Mouse (Mus musculus) midbrain, embryonic 15.5 days (tissue): ENCODE measurements around the gene Ugt1a10. TPM values are rescaled to one million over a fixed set of nuclear protein-coding genes. Genes with fewer than 3 reads are reported as not detected.
"Not testable (repeated sequence)": the region's sequence is repeated elsewhere in the genome, so short reads cannot be mapped to it uniquely, and the experiment has no call there.

Source experiments
- ATAC-seq: fragments of 200-750 bp; cut with Nextera tagmentation; replicated peaks from 2 replicates; pipeline ENCODE4 v1.8.0; 2017; ENCODE audit warnings: moderate TSS enrichment
- H3K27ac ChIP-seq: fragments of 300-500 bp; sonication (generic); 2 replicates; pipeline ENCODE4 v1.5.1; 2015; ENCODE audit warnings: mild to moderate bottlenecking, inconsistent platforms
- H3K27me3 ChIP-seq: fragments of 300-500 bp; sonication (generic); replicated peaks from 2 replicates; pipeline ENCODE4 v1.6.1; 2015; ENCODE audit warnings: inconsistent platforms
- H3K36me3 ChIP-seq: fragments of 300-500 bp; sonication (generic); replicated peaks from 2 replicates; pipeline ENCODE4 v1.6.1; 2015; ENCODE audit warnings: inconsistent platforms
- H3K4me1 ChIP-seq: fragments of 300-500 bp; sonication (generic); 2 replicates; pipeline ENCODE4 v1.6.1; 2015; ENCODE audit warnings: inconsistent platforms
- H3K4me2 ChIP-seq: fragments of 300-500 bp; sonication (generic); 2 replicates; pipeline ENCODE4 v1.6.1; 2015; ENCODE audit warnings: inconsistent platforms, mild to moderate bottlenecking, moderate library complexity
- H3K4me3 ChIP-seq: fragments of 300-500 bp; sonication (generic); 2 replicates; pipeline ENCODE4 v1.5.1; 2015; ENCODE audit warnings: mild to moderate bottlenecking, inconsistent platforms
- H3K9ac ChIP-seq: fragments of 300-500 bp; sonication (generic); 2 replicates; pipeline ENCODE4 v1.6.1; 2015; ENCODE audit warnings: mild to moderate bottlenecking, inconsistent platforms
- H3K9me3 ChIP-seq: fragments of 300-500 bp; sonication (generic); 2 replicates; pipeline ENCODE4 v1.6.1; 2016; ENCODE audit warnings: inconsistent platforms
- WGBS: fragments of 180-500 bp; shearing (Covaris S2); methylation state at CpG from one replicate; pipeline ENCODE4 v1.1.7; 2015; ENCODE audit warnings: mixed read lengths; 5-methylcytosine and 5-hydroxymethylcytosine counted together
- polyA plus RNA-seq: library from polyadenylated mRNA; unstranded; fragments of >200 nt; fragmentation: Nextera tagmentation; extraction: Ambion mirVana; gene quantifications from 2 replicates; pipeline ENCODE4 v1.2.1, GENCODE M21; 2015

The Ugt1a10 gene
- polyA plus RNA-seq, 1 experiment from 2014 or later, result not detected

DNA sequence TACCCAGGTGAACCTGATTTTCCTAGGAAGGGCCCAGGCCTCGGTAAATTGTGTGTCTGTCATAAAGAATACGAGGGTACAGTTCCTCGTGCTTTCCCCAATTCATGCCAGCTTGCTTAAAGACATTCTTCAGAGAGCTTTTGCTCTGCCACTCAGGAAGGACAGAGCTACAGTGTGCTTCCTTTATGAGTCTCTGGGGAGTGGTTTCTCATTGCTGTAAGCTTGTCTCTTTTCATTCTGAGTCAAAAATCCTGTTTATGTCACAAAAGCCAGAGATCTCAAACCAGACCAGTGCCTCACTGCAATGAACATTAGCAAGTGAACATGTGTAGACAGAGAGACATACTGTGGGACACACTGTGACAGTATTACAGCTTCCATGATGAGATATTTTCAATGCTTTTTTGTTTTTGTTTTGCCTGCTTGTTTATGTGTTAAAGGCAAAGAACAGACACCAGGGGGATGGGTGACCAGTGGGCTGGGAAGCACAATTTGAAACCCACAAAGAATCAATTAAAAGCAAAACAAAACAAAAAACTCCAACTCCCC, 78.8 kb downstream of the Ugt1a10 start:
- Histone ChIP-seq H3K4me3 (no peak overlapping the region), H3K9ac (no peak overlapping the region), H3K4me1 (peaks cover 7% of the 10 kb centered on the region; the same call in 1 of the 2 replicates), H3K36me3 (no peaks in the 10 kb centered on the region), H3K27ac (0 out of 2 replicates have a peak overlapping the region, but pooled peaks have one; percentile 42), H3K4me2 (no peak overlapping the region), H3K9me3 (no peaks in the 10 kb centered on the region), H3K27me3 (no peaks in the 10 kb centered on the region)
- 43% methylated on average over 3 of the region's 3 CpGs for WGBS
- no peak for ATAC-seq

DNA sequence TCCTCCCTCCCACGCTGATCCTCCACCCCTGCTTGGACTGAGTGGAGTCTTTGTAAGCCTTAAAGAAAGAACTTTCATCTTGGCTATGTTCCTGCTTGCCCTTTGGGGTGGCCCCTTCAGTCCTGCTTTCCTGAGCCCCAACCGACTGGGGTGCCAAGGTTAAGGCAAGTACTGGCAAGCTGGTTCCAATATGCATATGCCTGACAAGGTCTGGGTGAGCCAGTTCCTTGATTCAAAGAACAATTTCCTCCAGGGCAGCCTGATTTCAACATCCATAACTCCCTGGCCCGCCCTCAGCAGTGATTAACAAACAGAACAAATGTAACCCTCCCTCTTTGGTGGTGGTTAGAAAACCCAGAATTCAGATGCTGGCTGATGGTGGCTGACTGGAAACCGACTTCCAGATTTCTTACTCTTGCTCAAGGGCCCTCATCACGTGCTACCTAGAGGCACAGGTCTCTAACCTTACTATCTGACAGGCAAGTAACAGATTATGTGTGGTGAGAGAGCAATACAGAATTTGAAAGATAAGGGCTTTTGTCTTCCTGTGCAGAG, 79.3 kb downstream of the Ugt1a10 start, which contains the start of gene Ugt1a6a:
Gene Ugt1a6a (plus strand): TSS at position 353 of the 555 bp plus-strand sequence.
- ATAC-seq, result not testable (repeated sequence)
- 0 out of 2 replicates have a peak within 1 kb of the TSS, but pooled peaks have one; percentile 42 for H3K27ac ChIP-seq
- WGBS, result 48% methylated on average over 5 of the region's 5 CpGs

DNA sequence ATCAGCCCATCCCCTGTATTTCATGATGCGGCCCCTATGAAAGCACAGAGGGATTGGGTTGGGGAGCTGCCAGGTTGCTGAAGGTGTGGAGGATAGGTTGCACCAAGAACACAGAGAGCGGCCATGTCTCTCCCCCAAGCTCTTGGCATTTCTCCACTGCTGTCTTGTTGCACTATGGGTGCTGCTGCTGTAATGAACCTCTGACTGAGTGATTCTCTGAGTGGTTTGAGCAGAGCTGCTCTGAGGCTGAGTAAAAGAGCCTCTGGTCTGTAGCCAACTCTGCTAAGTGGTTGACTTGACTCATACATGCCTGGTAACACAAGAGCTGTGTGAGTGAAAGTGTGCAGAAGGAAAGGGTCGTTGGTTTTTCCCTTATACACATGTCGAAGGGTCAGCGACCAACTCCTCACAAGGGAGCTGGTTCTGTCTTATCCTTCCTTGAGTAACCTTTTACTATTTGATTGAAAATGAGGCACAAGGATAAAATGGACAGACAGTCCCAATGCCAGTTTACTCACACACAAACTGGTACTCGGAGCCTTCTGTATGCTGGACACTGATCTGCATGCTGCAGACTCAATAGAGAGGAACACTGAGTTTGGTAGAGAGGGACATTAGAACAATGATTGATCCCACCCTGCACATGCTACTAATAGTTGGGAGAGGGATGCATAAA, 80.2 kb downstream of the Ugt1a10 start:
- H3K4me2 ChIP-seq, H3K27ac ChIP-seq, ATAC-seq, H3K4me3 ChIP-seq, H3K4me1 ChIP-seq, H3K27me3 ChIP-seq, H3K36me3 ChIP-seq, H3K9me3 ChIP-seq, H3K9ac ChIP-seq: not testable (repeated sequence)
- WGBS, result 94% methylated on average over 5 of the region's 6 CpGs

More for the DNA sequence above, 79.3 kb downstream of the Ugt1a10 start, which contains the start of gene Ugt1a6a:
- not testable (repeated sequence) for H3K9ac ChIP-seq, H3K4me1 ChIP-seq, H3K36me3 ChIP-seq, H3K27me3 ChIP-seq, H3K4me3 ChIP-seq, H3K4me2 ChIP-seq, H3K9me3 ChIP-seq

DNA sequence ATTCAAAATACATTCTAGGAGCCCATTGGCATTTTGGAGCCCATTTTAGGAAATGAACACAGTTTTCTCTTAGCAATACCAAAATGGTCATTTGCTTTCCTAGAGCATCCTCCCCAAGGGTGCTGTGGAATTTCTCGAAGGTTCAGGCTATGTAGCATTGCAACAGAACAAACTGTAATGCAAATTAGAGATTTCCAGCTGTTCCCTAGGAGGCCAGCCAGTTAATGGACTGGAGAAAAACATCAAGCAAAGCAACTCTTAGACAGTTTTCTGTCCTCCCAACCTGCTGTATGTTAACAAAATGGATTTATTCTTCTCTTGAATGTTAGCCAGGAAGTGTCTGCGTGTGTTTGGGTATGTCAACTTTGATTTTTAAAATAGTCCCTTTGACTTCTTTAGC, 81.5 kb downstream of the Ugt1a10 start:
- H3K9me3 ChIP-seq, result no peaks in the 10 kb centered on the region
- H3K27ac ChIP-seq, result no peak overlapping the region
- no peak overlapping the region for H3K9ac ChIP-seq
- WGBS, result 67% methylated on average over 2 of the region's 2 CpGs
- no peak overlapping the region for H3K4me2 ChIP-seq
- no peak overlapping the region for H3K4me3 ChIP-seq
- H3K27me3 ChIP-seq, result no peaks in the 10 kb centered on the region
- ATAC-seq, result no peak
- no peaks in the 10 kb centered on the region for H3K36me3 ChIP-seq
- peaks cover 7% of the 10 kb centered on the region; the same call in 1 of the 2 replicates for H3K4me1 ChIP-seq

DNA sequence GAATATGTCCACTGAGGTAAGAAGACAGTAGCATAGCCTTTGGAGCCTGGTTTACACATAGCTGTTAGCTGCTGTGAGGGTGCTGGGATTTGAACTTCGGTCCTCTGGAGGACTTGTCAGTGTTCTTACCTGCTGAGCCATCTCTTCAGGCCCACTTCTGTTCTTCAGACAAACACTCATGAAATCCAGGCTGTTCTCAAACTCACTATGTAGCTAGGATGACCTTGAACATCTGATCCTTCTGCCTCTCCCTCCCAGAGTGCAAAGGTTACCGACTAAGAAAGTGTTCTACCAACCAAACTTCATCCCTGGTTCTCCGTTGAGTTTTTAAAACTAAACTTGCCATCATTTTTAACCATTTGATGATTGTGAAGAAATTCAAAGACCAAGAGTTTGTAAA, 82.1 kb downstream of the Ugt1a10 start:
- no peaks in the 10 kb centered on the region for H3K27me3 ChIP-seq
- no peak overlapping the region for H3K9ac ChIP-seq
- no peak for ATAC-seq
- no peaks in the 10 kb centered on the region for H3K9me3 ChIP-seq
- H3K4me1 ChIP-seq, result peaks cover 7% of the 10 kb centered on the region; the same call in 1 of the 2 replicates
- 92% methylated on average over 3 of the region's 3 CpGs for WGBS
- H3K4me3 ChIP-seq, result no peak overlapping the region
- no peak overlapping the region for H3K27ac ChIP-seq
- no peaks in the 10 kb centered on the region for H3K36me3 ChIP-seq
- H3K4me2 ChIP-seq, result no peak overlapping the region

DNA sequence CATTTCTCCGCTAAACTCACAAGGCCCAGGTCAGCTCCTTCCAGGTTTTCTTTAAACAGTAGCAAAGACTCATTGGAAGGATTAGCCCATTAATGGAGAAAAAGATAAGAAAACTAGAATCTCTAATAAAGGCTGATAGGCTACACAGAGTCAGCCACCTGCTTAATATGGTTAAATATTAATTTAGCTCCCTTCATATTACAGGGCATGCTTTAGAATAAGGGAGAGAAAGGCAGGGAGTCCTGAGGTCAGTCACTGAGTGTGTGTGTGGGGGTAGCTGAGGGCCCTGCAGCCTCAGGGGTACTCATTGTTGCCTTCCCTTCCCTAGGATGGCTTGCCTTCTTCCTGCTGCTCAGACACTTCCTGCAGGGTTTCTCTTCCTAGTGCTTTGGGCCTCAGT, 83.0 kb downstream of the Ugt1a10 start:
- no peak for ATAC-seq
- peaks cover 7% of the 10 kb centered on the region; the same call in 1 of the 2 replicates for H3K4me1 ChIP-seq
- H3K9me3 ChIP-seq, result no peaks in the 10 kb centered on the region
- H3K27ac ChIP-seq, result no peak overlapping the region
- no peak overlapping the region for H3K4me2 ChIP-seq
- no peak overlapping the region for H3K9ac ChIP-seq
- H3K4me3 ChIP-seq, result no peak overlapping the region
- no peaks in the 10 kb centered on the region for H3K27me3 ChIP-seq
- 90% methylated on average over 1 of the region's 1 CpGs for WGBS
- H3K36me3 ChIP-seq, result no peaks in the 10 kb centered on the region

DNA sequence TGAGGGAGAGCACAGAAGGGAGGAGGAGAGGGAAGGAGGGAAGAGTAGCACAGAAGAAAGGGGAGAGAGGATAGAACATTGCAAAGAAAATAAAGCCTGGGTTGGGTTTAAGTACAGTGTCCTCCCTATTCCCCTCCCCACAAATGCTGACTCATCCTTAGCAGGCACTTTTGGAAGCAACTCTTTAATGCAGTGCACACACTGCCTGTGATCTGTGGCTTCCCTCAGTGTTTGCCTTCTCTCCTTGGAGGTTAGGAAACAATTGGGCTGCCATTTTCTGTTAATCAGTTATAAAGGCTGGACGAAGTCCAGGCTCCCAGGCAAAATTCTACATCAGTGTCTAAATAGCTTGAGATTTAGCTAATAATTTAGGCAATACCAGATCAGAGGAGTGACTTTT, 85.3 kb downstream of the Ugt1a10 start:
- not testable (repeated sequence) for ATAC-seq, H3K9ac ChIP-seq, H3K27me3 ChIP-seq, H3K27ac ChIP-seq, H3K4me2 ChIP-seq, H3K4me3 ChIP-seq, H3K4me1 ChIP-seq, H3K9me3 ChIP-seq, H3K36me3 ChIP-seq
- whole genome bisulfite sequencing, result 55% methylated on average over 1 of the region's 1 CpGs

DNA sequence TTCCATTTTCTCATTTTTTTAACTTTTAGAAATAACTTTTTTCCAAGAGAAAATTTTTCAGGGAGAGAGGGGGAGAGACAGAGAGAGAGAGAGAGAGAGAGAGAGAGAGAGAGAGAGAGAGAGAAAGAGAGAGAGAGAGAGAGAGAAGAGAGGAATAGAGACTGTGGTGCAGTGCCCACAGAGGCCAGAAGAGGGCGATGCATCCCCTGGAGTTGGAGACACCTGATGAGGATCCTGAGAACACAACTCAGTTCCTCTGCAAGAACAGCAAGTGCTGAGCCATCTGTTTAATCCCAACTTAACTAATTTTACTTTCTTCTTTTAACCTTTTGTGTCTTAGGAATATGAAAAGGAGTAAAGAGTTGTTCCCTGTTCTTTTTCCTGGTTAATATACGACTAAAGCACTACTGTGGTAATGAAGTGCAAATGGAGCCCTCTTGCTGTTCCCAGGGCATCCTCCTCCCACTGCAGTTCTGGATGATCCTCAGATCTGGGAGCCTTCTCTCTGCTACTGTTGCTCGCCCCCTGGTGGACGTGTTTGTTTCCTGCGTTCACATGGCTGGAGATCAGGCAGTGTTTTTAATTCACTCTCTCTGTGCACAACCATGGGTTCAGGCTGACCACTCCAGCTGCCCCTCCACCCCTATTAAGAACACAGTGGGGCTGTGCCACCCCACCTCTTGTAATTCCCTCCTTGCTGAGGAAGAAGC, 88.9 kb downstream of the Ugt1a10 start:
- not testable (repeated sequence) for H3K9me3 ChIP-seq, H3K27me3 ChIP-seq, ATAC-seq, H3K4me1 ChIP-seq, H3K4me2 ChIP-seq, H3K9ac ChIP-seq, H3K4me3 ChIP-seq, H3K27ac ChIP-seq, H3K36me3 ChIP-seq
- WGBS, result 1% methylated on average over 5 of the region's 5 CpGs

DNA sequence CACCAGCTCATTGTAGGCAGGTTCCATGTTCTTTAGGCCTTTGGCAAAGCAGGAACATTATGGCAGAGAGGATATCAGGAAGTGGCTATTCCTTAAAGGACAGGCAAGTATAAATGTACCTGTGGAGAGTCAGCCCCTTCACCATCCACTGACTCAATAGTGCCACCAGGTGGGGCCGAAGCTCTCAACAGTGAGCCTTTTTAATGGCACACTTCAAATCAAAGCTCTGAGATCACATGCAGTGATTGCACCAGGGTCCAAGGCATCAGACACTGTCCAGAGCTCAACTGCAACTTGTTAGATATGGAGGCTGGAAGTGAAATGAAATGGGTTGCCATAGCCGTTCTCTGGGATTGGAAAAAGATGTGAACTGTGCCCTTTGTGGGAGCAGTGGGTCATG, 90.1 kb downstream of the Ugt1a10 start:
- H3K4me3 ChIP-seq, H3K36me3 ChIP-seq, H3K9me3 ChIP-seq, ATAC-seq, H3K4me1 ChIP-seq, H3K27ac ChIP-seq, H3K9ac ChIP-seq, H3K27me3 ChIP-seq, H3K4me2 ChIP-seq: not testable (repeated sequence)
- WGBS, result 78% methylated on average over 2 of the region's 2 CpGs

DNA sequence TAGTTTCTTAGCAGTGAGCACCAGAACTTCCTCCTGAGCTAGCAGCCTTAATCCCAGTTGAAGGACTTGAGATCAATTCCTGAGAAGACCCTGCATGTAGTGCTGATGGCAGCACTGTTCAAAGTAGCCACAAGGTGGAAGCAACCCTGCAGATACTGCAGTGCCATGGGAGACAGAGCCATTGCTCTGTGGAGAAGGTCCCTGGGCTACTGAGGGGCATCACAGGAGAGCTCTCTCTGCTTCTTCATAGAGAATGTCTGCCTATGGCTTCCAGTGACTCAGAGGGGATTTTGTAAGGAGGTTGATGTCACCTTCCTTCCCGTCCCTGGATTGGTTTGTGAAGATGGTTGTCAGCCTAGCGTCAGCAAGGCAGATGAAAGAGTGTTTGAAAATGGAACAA, 94.9 kb downstream of the Ugt1a10 start:
- H3K27me3 ChIP-seq, H3K4me2 ChIP-seq, H3K9ac ChIP-seq, H3K4me1 ChIP-seq, H3K36me3 ChIP-seq, H3K27ac ChIP-seq, ATAC-seq, H3K9me3 ChIP-seq, H3K4me3 ChIP-seq: not testable (repeated sequence)
- WGBS, result 75% methylated on average over 2 of the region's 2 CpGs

DNA sequence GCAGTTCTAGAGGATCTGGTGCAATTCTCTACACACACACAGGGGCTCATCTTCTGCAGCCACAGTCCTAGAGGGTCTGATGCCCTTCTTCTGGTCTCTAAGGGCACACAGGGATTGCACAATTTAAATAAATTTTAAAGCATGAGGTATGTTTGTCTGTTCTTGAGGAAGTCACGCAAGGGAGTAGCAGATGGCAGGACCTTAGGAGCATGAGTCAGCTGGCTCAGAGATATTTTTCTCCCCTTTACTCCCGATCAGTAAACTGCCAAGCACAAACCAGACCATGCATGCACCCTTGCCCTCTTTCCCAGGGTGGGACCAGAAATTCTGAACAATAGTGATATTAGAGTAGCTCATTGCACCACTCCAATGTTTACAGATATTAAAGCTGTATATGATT, 103.2 kb downstream of the Ugt1a10 start:
- Histone ChIP-seq H3K4me2 (no peak overlapping the region), H3K36me3 (no peaks in the 10 kb centered on the region), H3K27ac (no peak overlapping the region), H3K9ac (no peak overlapping the region), H3K9me3 (no peaks in the 10 kb centered on the region), H3K4me1 (no peaks in the 10 kb centered on the region), H3K27me3 (no peaks in the 10 kb centered on the region), H3K4me3 (no peak overlapping the region)
- ATAC-seq, result no peak
- WGBS, result 82% methylated on average over 2 of the region's 2 CpGs

DNA sequence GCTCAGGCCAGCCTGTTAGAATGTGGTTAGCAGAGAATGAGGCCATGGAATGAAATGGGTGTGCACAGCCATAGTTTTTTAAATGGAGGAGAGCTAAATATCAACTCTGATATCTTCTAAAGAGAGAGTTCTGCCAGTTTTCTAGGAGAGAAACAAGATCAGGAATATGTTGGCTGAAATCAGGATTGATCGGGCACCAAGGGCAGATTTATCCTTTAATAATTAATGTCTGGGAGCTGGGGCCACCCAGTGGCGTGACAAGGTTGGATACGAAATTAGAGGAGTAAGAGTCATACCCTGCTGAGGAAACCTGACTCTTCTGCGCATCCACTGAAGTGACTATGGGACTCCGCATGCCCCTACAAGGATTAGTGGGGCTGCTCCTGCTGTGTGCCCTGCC, 110.5 kb downstream of the Ugt1a10 start, which contains the start of gene Ugt1a5:
Gene Ugt1a5 (plus strand): TSS at position 302 of the 400 bp plus-strand sequence.
- no peaks in the 10 kb centered on the region for H3K4me1 ChIP-seq
- H3K27ac ChIP-seq, result no peak within 1 kb of the TSS
- H3K36me3 ChIP-seq, result no peaks in the 10 kb centered on the region
- WGBS, result 82% methylated on average over 5 of the region's 5 CpGs
- H3K4me3 ChIP-seq, result no peak within 1 kb of the TSS
- ATAC-seq, result no peak
- no peaks in the 10 kb centered on the region for H3K9me3 ChIP-seq
- H3K27me3 ChIP-seq, result no peaks in the 10 kb centered on the region
- H3K4me2 ChIP-seq, result no peak within 1 kb of the TSS
- H3K9ac ChIP-seq, result no peak within 1 kb of the TSS
